Mouse (Mus musculus) neural tube, embryonic 13.5 days (tissue): ENCODE data around the gene Krtap4-8. TPM values are rescaled to one million over a fixed set of nuclear protein-coding genes. Genes with fewer than 3 reads are reported as not detected.
"Not testable (repeated sequence)": the region's sequence is repeated elsewhere in the genome, so short reads cannot be mapped to it uniquely, and the experiment has no call there.

Experiments used
- ATAC-seq: fragments of 200-750 bp; cut with Nextera tagmentation; 2 replicates; pipeline ENCODE4 v1.8.0; 2017; ENCODE audit warnings: low read depth, mild to moderate bottlenecking, moderate TSS enrichment, moderate library complexity
- H3K27ac ChIP-seq: fragments of 300-500 bp; sonication (generic); replicated peaks from 2 replicates; pipeline ENCODE4 v1.5.1; 2015; ENCODE audit warnings: moderate library complexity, mild to moderate bottlenecking, inconsistent platforms
- H3K27me3 ChIP-seq: fragments of 300-500 bp; sonication (generic); 2 replicates; pipeline ENCODE4 v1.6.1; 2015; ENCODE audit warnings: mild to moderate bottlenecking, inconsistent platforms
- H3K36me3 ChIP-seq: fragments of 300-500 bp; sonication (generic); 2 replicates; pipeline ENCODE4 v1.6.1; 2015; ENCODE audit warnings: mild to moderate bottlenecking, inconsistent platforms
- H3K4me1 ChIP-seq: fragments of 300-500 bp; sonication (generic); replicated peaks from 2 replicates; pipeline ENCODE4 v1.6.1; 2015; ENCODE audit warnings: inconsistent platforms
- H3K4me2 ChIP-seq: fragments of 300-500 bp; sonication (generic); 2 replicates; pipeline ENCODE4 v1.6.1; 2015; ENCODE audit warnings: inconsistent platforms, mild to moderate bottlenecking, moderate library complexity
- H3K4me3 ChIP-seq: fragments of 300-500 bp; sonication (generic); 2 replicates; pipeline ENCODE4 v1.5.1; 2015; ENCODE audit warnings: mild to moderate bottlenecking, inconsistent platforms
- H3K9ac ChIP-seq: fragments of 300-500 bp; sonication (generic); 2 replicates; pipeline ENCODE4 v1.6.1; 2015; ENCODE audit warnings: moderate library complexity, mild to moderate bottlenecking, inconsistent platforms
- H3K9me3 ChIP-seq: fragments of 300-500 bp; sonication (generic); 2 replicates; pipeline ENCODE4 v1.6.1; 2016; ENCODE audit warnings: inconsistent platforms
- WGBS: fragments of 180-500 bp; shearing (Covaris S2); methylation state at CpG from one replicate; pipeline ENCODE4 v1.1.7; 2015; 5-methylcytosine and 5-hydroxymethylcytosine counted together
- polyA plus RNA-seq: library from polyadenylated mRNA; unstranded; fragments of >200 nt; fragmentation: Nextera tagmentation; extraction: Ambion mirVana; gene quantifications from 2 replicates; pipeline ENCODE4 v1.2.1, GENCODE M21; 2015

Krtap4-8 gene
- not detected in 2 replicates for polyA plus RNA-seq

GRCm38 (mm10) chr11:99780604-99781003, at the start of gene Krtap4-8:
Krtap4-8 (minus strand) TSS chr11:99780704.
- no peak within 1 kb of the TSS for H3K4me2 ChIP-seq
- peaks cover 4% of the 10 kb centered on the region; the same call in 1 of the 2 replicates for H3K4me1 ChIP-seq
- no peak for ATAC-seq
- H3K27me3 ChIP-seq: no peaks in the 10 kb centered on the region
- no peaks in the 10 kb centered on the region for H3K36me3 ChIP-seq
- H3K27ac ChIP-seq: no peak within 1 kb of the TSS
- no peak within 1 kb of the TSS for H3K4me3 ChIP-seq
- no peaks in the 10 kb centered on the region for H3K9me3 ChIP-seq
- 93% methylated on average over 2 of the region's 2 CpGs for WGBS
- H3K9ac ChIP-seq: no peak within 1 kb of the TSS

GRCm38 (mm10) chr11:99815566-99815965, 35.1 kb upstream of the Krtap4-8 start, which contains the start of gene Gm11564:
Gm11564 (minus strand) TSS chr11:99815666.
- not testable (repeated sequence) for ATAC-seq, H3K27ac ChIP-seq, H3K27me3 ChIP-seq, H3K4me2 ChIP-seq, H3K9me3 ChIP-seq, H3K4me1 ChIP-seq, H3K36me3 ChIP-seq, H3K4me3 ChIP-seq, H3K9ac ChIP-seq
- WGBS: 89% methylated on average over 2 of the region's 2 CpGs

- H3K9me3 ChIP-seq, H3K27ac ChIP-seq, H3K4me3 ChIP-seq, H3K36me3 ChIP-seq, H3K4me1 ChIP-seq, H3K27me3 ChIP-seq, H3K9ac ChIP-seq, H3K4me2 ChIP-seq, ATAC-seq: not testable (repeated sequence)
Observed at GRCm38 (mm10) chr11:99809792-99810191, 29.3 kb upstream of the Krtap4-8 start, which contains the start of gene Krtap4-13. Krtap4-13 (minus strand) TSS chr11:99809892.

- not testable (repeated sequence) for H3K4me2 ChIP-seq, H3K4me3 ChIP-seq, H3K36me3 ChIP-seq, H3K27me3 ChIP-seq, H3K27ac ChIP-seq, H3K9me3 ChIP-seq, ATAC-seq, H3K4me1 ChIP-seq, H3K9ac ChIP-seq
- no CpG with 5 or more reads among the region's 1 CpGs for WGBS
Observed at GRCm38 (mm10) chr11:99804346-99804745, 23.8 kb upstream of the Krtap4-8 start, which contains the start of gene Gm11554. Gm11554 (minus strand) TSS chr11:99804446.

GRCm38 (mm10) chr11:99798832-99799231, 18.3 kb upstream of the Krtap4-8 start, which contains the start of gene Gm11569:
Gm11569 (minus strand) TSS chr11:99798932.
- not testable (repeated sequence) for H3K4me1 ChIP-seq, H3K9me3 ChIP-seq, H3K4me3 ChIP-seq, ATAC-seq, H3K9ac ChIP-seq, H3K36me3 ChIP-seq, H3K27ac ChIP-seq, H3K27me3 ChIP-seq, H3K4me2 ChIP-seq
- WGBS: no CpG with 5 or more reads among the region's 1 CpGs

GRCm38 (mm10) chr11:99793367-99793766, 12.9 kb upstream of the Krtap4-8 start, which contains the start of gene Gm11596:
Gm11596 (minus strand) TSS chr11:99793467.
- Histone ChIP-seq H3K4me1 (no peaks in the 10 kb centered on the region), H3K4me2 (no peak within 1 kb of the TSS), H3K27me3 (no peaks in the 10 kb centered on the region), H3K9me3 (no peaks in the 10 kb centered on the region), H3K9ac (no peak within 1 kb of the TSS), H3K4me3 (no peak within 1 kb of the TSS), H3K36me3 (no peaks in the 10 kb centered on the region), H3K27ac (no peak within 1 kb of the TSS)
- no peak for ATAC-seq
- 87% methylated on average over 2 of the region's 2 CpGs for WGBS

GRCm38 (mm10) chr11:99784900-99785299, 4.4 kb upstream of the Krtap4-8 start, which contains the start of gene Krtap4-9:
Krtap4-9 (plus strand) TSS chr11:99785200.
- not testable (repeated sequence) for H3K27ac ChIP-seq, H3K9ac ChIP-seq, H3K9me3 ChIP-seq

GRCm38 (mm10) chr11:99778401-99778800, 2.1 kb downstream of the Krtap4-8 start:
- no peak for ATAC-seq
- Histone ChIP-seq H3K9ac (no peak overlapping the region), H3K27me3 (no peaks in the 10 kb centered on the region), H3K4me3 (no peak overlapping the region), H3K4me1 (peaks cover 4% of the 10 kb centered on the region; the same call in 1 of the 2 replicates), H3K4me2 (no peak overlapping the region), H3K36me3 (no peaks in the 10 kb centered on the region), H3K9me3 (no peaks in the 10 kb centered on the region), H3K27ac (no peak overlapping the region)
- 26% methylated on average over 7 of the region's 7 CpGs for WGBS

More at GRCm38 (mm10) chr11:99784900-99785299, 4.4 kb upstream of the Krtap4-8 start, which contains the start of gene Krtap4-9:
- H3K4me2 ChIP-seq, ATAC-seq, H3K4me3 ChIP-seq, H3K36me3 ChIP-seq, H3K27me3 ChIP-seq, H3K4me1 ChIP-seq: not testable (repeated sequence)

- not testable (repeated sequence) for H3K9me3 ChIP-seq, H3K9ac ChIP-seq, H3K27me3 ChIP-seq, H3K36me3 ChIP-seq, H3K4me2 ChIP-seq, H3K4me3 ChIP-seq, H3K27ac ChIP-seq, ATAC-seq, H3K4me1 ChIP-seq
Observed at GRCm38 (mm10) chr11:99772813-99773212, 7.7 kb downstream of the Krtap4-8 start, which contains the start of gene Gm11595. Gm11595 (minus strand) TSS chr11:99772913.

GRCm38 (mm10) chr11:99768410-99768809, 12.1 kb downstream of the Krtap4-8 start:
- H3K9ac ChIP-seq: no peak overlapping the region
- 83% methylated on average over 2 of the region's 2 CpGs for WGBS
- H3K4me1 ChIP-seq: no peaks in the 10 kb centered on the region

GRCm38 (mm10) chr11:99758877-99759276, 21.6 kb downstream of the Krtap4-8 start:
- Histone ChIP-seq H3K4me3 (no peak overlapping the region), H3K4me1 (no peaks in the 10 kb centered on the region), H3K4me2 (no peak overlapping the region), H3K27ac (no peak overlapping the region), H3K27me3 (no peaks in the 10 kb centered on the region), H3K9ac (no peak overlapping the region), H3K36me3 (no peaks in the 10 kb centered on the region), H3K9me3 (no peaks in the 10 kb centered on the region)
- ATAC-seq: no peak
- 92% methylated on average over 1 of the region's 1 CpGs for WGBS

More at GRCm38 (mm10) chr11:99768410-99768809, 12.1 kb downstream of the Krtap4-8 start:
- no peak for ATAC-seq
- Histone ChIP-seq H3K36me3 (no peaks in the 10 kb centered on the region), H3K27me3 (no peaks in the 10 kb centered on the region), H3K4me2 (no peak overlapping the region), H3K4me3 (no peak overlapping the region), H3K27ac (no peak overlapping the region), H3K9me3 (no peaks in the 10 kb centered on the region)

GRCm38 (mm10) chr11:99743985-99744384, 36.5 kb downstream of the Krtap4-8 start:
- no peaks in the 10 kb centered on the region for H3K36me3 ChIP-seq

GRCm38 (mm10) chr11:99734190-99734589, 46.3 kb downstream of the Krtap4-8 start, which contains the start of gene Gm14180:
Gm14180 (minus strand) TSS chr11:99734290.
- Histone ChIP-seq H3K4me2 (no peak within 1 kb of the TSS), H3K9ac (no peak within 1 kb of the TSS), H3K27me3 (no peaks in the 10 kb centered on the region), H3K4me3 (no peak within 1 kb of the TSS), H3K36me3 (no peaks in the 10 kb centered on the region), H3K27ac (no peak within 1 kb of the TSS), H3K9me3 (no peaks in the 10 kb centered on the region), H3K4me1 (no peaks in the 10 kb centered on the region)
- WGBS: 64% methylated on average over 2 of the region's 2 CpGs
- ATAC-seq: no peak

More at GRCm38 (mm10) chr11:99743985-99744384, 36.5 kb downstream of the Krtap4-8 start:
- ATAC-seq: no peak
- Histone ChIP-seq H3K9ac (no peak overlapping the region), H3K4me2 (no peak overlapping the region), H3K4me1 (no peaks in the 10 kb centered on the region), H3K27me3 (no peaks in the 10 kb centered on the region), H3K9me3 (no peaks in the 10 kb centered on the region), H3K27ac (no peak overlapping the region), H3K4me3 (no peak overlapping the region)
- 86% methylated on average over 3 of the region's 3 CpGs for WGBS
